Mouse (Mus musculus) adrenal gland (tissue): ENCODE measurements at regions not wholly inside any gene's neighbourhood (a gene's known extent, or its start where the extent isn't known, plus 50 kb on each side); places are given as distances from the start of the nearest gene placed in this dataset.

ENCODE experiments used
- intact Hi-C: fragments of 180-260 bp; cut with DNase I; formaldehyde crosslinking; loops from one replicate; pipeline ENCODE4 v1.15.1; 2025

- intact Hi-C loops, result no loop called here
Observed at GRCm38 (mm10) chr4:80442711-80443110, 391.2 kb upstream of the Tyrp1 start.

GRCm38 (mm10) chr4:80463615-80464014 is 370.3 kb upstream of the Tyrp1 start:
- intact Hi-C loops, result no loop called here

- intact Hi-C loops, result no loop called here
Observed at GRCm38 (mm10) chr4:80475736-80476478, 358.0 kb upstream of the Tyrp1 start.

- intact Hi-C loops, result loop anchor here (10.0 kb wide), 1 partner anchor 250 kb away; no protein-coding TSS in a partner anchor
Observed at GRCm38 (mm10) chr4:80515087-80515486, 318.8 kb upstream of the Tyrp1 start.

- intact Hi-C loops, result loop anchor here (10.0 kb wide), 1 partner anchor 247 kb away; no protein-coding TSS in a partner anchor
Observed at GRCm38 (mm10) chr4:80517476-80518285, 316.2 kb upstream of the Tyrp1 start.

- intact Hi-C loops, result loop anchor here (10.0 kb wide), 1 partner anchor 246 kb away; no protein-coding TSS in a partner anchor
Observed at GRCm38 (mm10) chr4:80518589-80518988, 315.3 kb upstream of the Tyrp1 start.

GRCm38 (mm10) chr4:80539854-80540253 is 294.1 kb upstream of the Tyrp1 start:
- intact Hi-C loops, result no loop called here

GRCm38 (mm10) chr4:80545086-80545485 is 288.8 kb upstream of the Tyrp1 start:
- intact Hi-C loops, result no loop called here

- intact Hi-C loops, result no loop called here
Observed at GRCm38 (mm10) chr4:80589438-80589837, 244.5 kb upstream of the Tyrp1 start.

- intact Hi-C loops, result no loop called here
Observed at GRCm38 (mm10) chr4:80628271-80628670, 205.7 kb upstream of the Tyrp1 start.

GRCm38 (mm10) chr4:80629251-80629650 is 204.7 kb upstream of the Tyrp1 start:
- intact Hi-C loops, result no loop called here

GRCm38 (mm10) chr4:80630260-80630659 is 203.7 kb upstream of the Tyrp1 start:
- intact Hi-C loops, result no loop called here

GRCm38 (mm10) chr4:80631041-80631440 is 202.9 kb upstream of the Tyrp1 start:
- intact Hi-C loops, result no loop called here

GRCm38 (mm10) chr4:80631441-80631840 is 202.5 kb upstream of the Tyrp1 start:
- intact Hi-C loops, result no loop called here

- intact Hi-C loops, result no loop called here
Observed at GRCm38 (mm10) chr4:80638381-80638780, 195.5 kb upstream of the Tyrp1 start.
